Mouse (Mus musculus): ENCODE results near the gene Asphd2. TPM values are rescaled to one million over a fixed set of nuclear protein-coding genes. Genes with fewer than 3 reads are reported as not detected.

The Asphd2 gene
- polyA plus RNA-seq, 1 experiment from 2014 or later: 3.8 TPM

- Histone ChIP-seq H3K9ac (no peak overlapping the region), H3K36me3 (no peaks in the 10 kb centered on the region), H3K4me2 (no peak overlapping the region), H3K9me3 (no peaks in the 10 kb centered on the region), H3K4me3 (no peak overlapping the region), H3K27me3 (peaks cover 27% of the 10 kb centered on the region), H3K27ac (no peak overlapping the region), H3K4me1 (peaks cover 3% of the 10 kb centered on the region; the same call in 1 of the 2 replicates)
- ATAC-seq (ENCODE audit: borderline replicate concordance, extremely low read depth, low FRiP score, low TSS enrichment): no peak
- WGBS: 74% methylated on average over 9 of the region's 9 CpGs
Measured at GRCm38 (mm10) chr5:112389352-112389751, 5.3 kb downstream of the Asphd2 start.

- no peak overlapping the region for H3K27ac ChIP-seq
- H3K4me3 ChIP-seq: no peak overlapping the region
- no peak for ATAC-seq (ENCODE audit: borderline replicate concordance, extremely low read depth, low FRiP score, low TSS enrichment)
- no peak overlapping the region for H3K9ac ChIP-seq
- no peaks in the 10 kb centered on the region for H3K27me3 ChIP-seq
- 63% methylated on average over 2 of the region's 2 CpGs for WGBS
- no peaks in the 10 kb centered on the region for H3K36me3 ChIP-seq
- H3K4me2 ChIP-seq: no peak overlapping the region
- H3K9me3 ChIP-seq: no peaks in the 10 kb centered on the region
- 0 out of 2 replicates have a peak, but pooled peaks cover 3% of the 10 kb centered on the region for H3K4me1 ChIP-seq
Measured at GRCm38 (mm10) chr5:112385973-112386372, 8.7 kb downstream of the Asphd2 start.

GRCm38 (mm10) chr5:112384805-112385472 is 9.7 kb downstream of the Asphd2 start:
- H3K27ac ChIP-seq: no peak overlapping the region
- H3K36me3 ChIP-seq: no peaks in the 10 kb centered on the region
- H3K4me3 ChIP-seq: no peak overlapping the region
- no peaks in the 10 kb centered on the region for H3K27me3 ChIP-seq
- ATAC-seq (ENCODE audit: borderline replicate concordance, extremely low read depth, low FRiP score, low TSS enrichment): no peak
- no peaks in the 10 kb centered on the region for H3K9me3 ChIP-seq
- WGBS: 83% methylated on average over 13 of the region's 13 CpGs
- no peak overlapping the region for H3K4me2 ChIP-seq
- no peak overlapping the region for H3K9ac ChIP-seq
- H3K4me1 ChIP-seq: 0 out of 2 replicates have a peak, but pooled peaks cover 3% of the 10 kb centered on the region

- Histone ChIP-seq H3K9ac (no peak overlapping the region), H3K4me2 (no peak overlapping the region), H3K36me3 (peaks cover 6% of the 10 kb centered on the region; the same call in 1 of the 2 replicates), H3K9me3 (no peaks in the 10 kb centered on the region), H3K27me3 (no peaks in the 10 kb centered on the region), H3K27ac (no peak overlapping the region), H3K4me1 (0 out of 2 replicates have a peak, but pooled peaks cover 3% of the 10 kb centered on the region), H3K4me3 (no peak overlapping the region)
- 41% methylated on average over 16 of the region's 17 CpGs for WGBS
- peak; percentile 55; the same call in 1 of the 2 replicates for ATAC-seq (ENCODE audit: borderline replicate concordance, extremely low read depth, low FRiP score, low TSS enrichment)
Measured at GRCm38 (mm10) chr5:112382641-112383330, 11.9 kb downstream of the Asphd2 start.

GRCm38 (mm10) chr5:112382042-112382441 is 12.6 kb downstream of the Asphd2 start:
- Histone ChIP-seq H3K36me3 (peaks cover 6% of the 10 kb centered on the region; the same call in 1 of the 2 replicates), H3K4me2 (no peak overlapping the region), H3K27me3 (no peaks in the 10 kb centered on the region), H3K4me3 (no peak overlapping the region), H3K27ac (no peak overlapping the region), H3K9me3 (no peaks in the 10 kb centered on the region), H3K4me1 (0 out of 2 replicates have a peak, but pooled peaks cover 3% of the 10 kb centered on the region), H3K9ac (no peak overlapping the region)
- 61% methylated on average over 9 of the region's 9 CpGs for WGBS
- no peak for ATAC-seq (ENCODE audit: borderline replicate concordance, extremely low read depth, low FRiP score, low TSS enrichment)

GRCm38 (mm10) chr5:112381154-112381553 is 13.5 kb downstream of the Asphd2 start:
- H3K27ac ChIP-seq: no peak overlapping the region
- no peak for ATAC-seq (ENCODE audit: borderline replicate concordance, extremely low read depth, low FRiP score, low TSS enrichment)
- no peak overlapping the region for H3K9ac ChIP-seq
- H3K4me2 ChIP-seq: no peak overlapping the region
- no peak overlapping the region for H3K4me3 ChIP-seq
- no peaks in the 10 kb centered on the region for H3K9me3 ChIP-seq
- 74% methylated on average over 11 of the region's 11 CpGs for WGBS
- peaks cover 6% of the 10 kb centered on the region; the same call in 1 of the 2 replicates for H3K36me3 ChIP-seq
- 0 out of 2 replicates have a peak, but pooled peaks cover 3% of the 10 kb centered on the region for H3K4me1 ChIP-seq
- no peaks in the 10 kb centered on the region for H3K27me3 ChIP-seq

- Histone ChIP-seq H3K4me3 (no peak overlapping the region), H3K27ac (no peak overlapping the region), H3K9me3 (no peaks in the 10 kb centered on the region), H3K4me1 (0 out of 2 replicates have a peak, but pooled peaks cover 3% of the 10 kb centered on the region), H3K9ac (no peak overlapping the region), H3K4me2 (no peak overlapping the region), H3K36me3 (peaks cover 16% of the 10 kb centered on the region; the same call in 1 of the 2 replicates), H3K27me3 (no peaks in the 10 kb centered on the region)
- WGBS: 67% methylated on average over 6 of the region's 6 CpGs
- ATAC-seq (ENCODE audit: borderline replicate concordance, extremely low read depth, low FRiP score, low TSS enrichment): no peak
Measured at GRCm38 (mm10) chr5:112378716-112379115, 15.9 kb downstream of the Asphd2 start.

- no peaks in the 10 kb centered on the region for H3K27me3 ChIP-seq
- WGBS: 100% methylated on average over 1 of the region's 1 CpGs
- H3K4me3 ChIP-seq: no peak overlapping the region
- H3K9ac ChIP-seq: no peak overlapping the region
- no peak overlapping the region for H3K4me2 ChIP-seq
- no peaks in the 10 kb centered on the region for H3K9me3 ChIP-seq
- ATAC-seq (ENCODE audit: borderline replicate concordance, extremely low read depth, low FRiP score, low TSS enrichment): no peak
- no peaks in the 10 kb centered on the region for H3K4me1 ChIP-seq
- no peak overlapping the region for H3K27ac ChIP-seq
- peaks cover 16% of the 10 kb centered on the region; the same call in 1 of the 2 replicates for H3K36me3 ChIP-seq
Measured at GRCm38 (mm10) chr5:112377380-112377779, 17.3 kb downstream of the Asphd2 start.

GRCm38 (mm10) chr5:112376111-112376510 is 18.6 kb downstream of the Asphd2 start:
- Histone ChIP-seq H3K4me1 (no peaks in the 10 kb centered on the region), H3K36me3 (peaks cover 18% of the 10 kb centered on the region), H3K9ac (no peak overlapping the region), H3K4me3 (no peak overlapping the region), H3K27me3 (no peaks in the 10 kb centered on the region), H3K27ac (no peak overlapping the region), H3K9me3 (no peaks in the 10 kb centered on the region), H3K4me2 (no peak overlapping the region)
- WGBS: 84% methylated on average over 4 of the region's 4 CpGs
- ATAC-seq (ENCODE audit: borderline replicate concordance, extremely low read depth, low FRiP score, low TSS enrichment): no peak

GRCm38 (mm10) chr5:112371933-112372332 is 22.7 kb downstream of the Asphd2 start:
- no peaks in the 10 kb centered on the region for H3K4me1 ChIP-seq
- H3K27ac ChIP-seq: no peak overlapping the region
- no peaks in the 10 kb centered on the region for H3K9me3 ChIP-seq
- H3K4me3 ChIP-seq: no peak overlapping the region
- no peaks in the 10 kb centered on the region for H3K27me3 ChIP-seq
- no peak overlapping the region for H3K4me2 ChIP-seq
- 78% methylated on average over 7 of the region's 7 CpGs for WGBS
- ATAC-seq (ENCODE audit: borderline replicate concordance, extremely low read depth, low FRiP score, low TSS enrichment): no peak
- H3K36me3 ChIP-seq: peaks cover 27% of the 10 kb centered on the region
- no peak overlapping the region for H3K9ac ChIP-seq

GRCm38 (mm10) chr5:112370236-112370813 is 24.3 kb downstream of the Asphd2 start:
- peaks cover 33% of the 10 kb centered on the region for H3K36me3 ChIP-seq
- no peaks in the 10 kb centered on the region for H3K27me3 ChIP-seq
- no peak overlapping the region for H3K4me3 ChIP-seq
- no peaks in the 10 kb centered on the region for H3K9me3 ChIP-seq
- 91% methylated on average over 12 of the region's 12 CpGs for WGBS
- ATAC-seq (ENCODE audit: borderline replicate concordance, extremely low read depth, low FRiP score, low TSS enrichment): no peak
- H3K4me2 ChIP-seq: no peak overlapping the region
- H3K9ac ChIP-seq: no peak overlapping the region
- H3K27ac ChIP-seq: no peak overlapping the region
- no peaks in the 10 kb centered on the region for H3K4me1 ChIP-seq

GRCm38 (mm10) chr5:112369326-112369725 is 25.3 kb downstream of the Asphd2 start:
- Histone ChIP-seq H3K4me1 (no peaks in the 10 kb centered on the region), H3K9me3 (no peaks in the 10 kb centered on the region), H3K27me3 (no peaks in the 10 kb centered on the region), H3K36me3 (peaks cover 35% of the 10 kb centered on the region), H3K4me3 (no peak overlapping the region), H3K9ac (no peak overlapping the region), H3K27ac (no peak overlapping the region), H3K4me2 (no peak overlapping the region)
- ATAC-seq (ENCODE audit: borderline replicate concordance, extremely low read depth, low FRiP score, low TSS enrichment): no peak
- 93% methylated on average over 13 of the region's 13 CpGs for WGBS
